Mouse (Mus musculus): ENCODE data around the gene Ppp2r2c.

Gene Ppp2r2c

GRCm38 (mm10) chr5:36988781-36989624, 120.7 kb downstream of the Ppp2r2c start, which contains the start of gene Wfs1:
TSS of gene Wfs1 (minus strand) at chr5:36989205.
- DNase-seq (ENCODE audit: low spot score), result peak; percentile 83

- DNase-seq (ENCODE audit: low spot score), result no peak
Measured at GRCm38 (mm10) chr5:36989625-36989977, 121.3 kb downstream of the Ppp2r2c start.

- DNase-seq (ENCODE audit: low spot score), result no peak
Measured at GRCm38 (mm10) chr5:36990196-36990595, 121.9 kb downstream of the Ppp2r2c start.

GRCm38 (mm10) chr5:36990631-36991350, 122.5 kb downstream of the Ppp2r2c start:
- DNase-seq (ENCODE audit: low spot score), result no peak

- no peak for DNase-seq (ENCODE audit: low spot score)
Measured at GRCm38 (mm10) chr5:36996410-36996809, 128.1 kb downstream of the Ppp2r2c start.

GRCm38 (mm10) chr5:36997996-36998395, 129.7 kb downstream of the Ppp2r2c start:
- no peak for DNase-seq (ENCODE audit: low spot score)

GRCm38 (mm10) chr5:37001002-37001401, 132.7 kb downstream of the Ppp2r2c start:
- DNase-seq (ENCODE audit: low spot score), result no peak

- peak; percentile 32 for DNase-seq (ENCODE audit: low spot score)
Measured at GRCm38 (mm10) chr5:37002001-37002400, 133.7 kb downstream of the Ppp2r2c start.
